Mouse (Mus musculus) embryonic fibroblast, embryonic 13.5 days (primary cell): ENCODE data around the gene Ubn2.

Source experiments
- CTCF ChIP-seq: IDR thresholded peaks from 2 replicates; pipeline ENCODE4 v1.5.1; 2011; ENCODE audit warnings: mild to moderate bottlenecking, control low read depth, low read length, moderate library complexity, borderline replicate concordance; ENCODE audit not compliant: insufficient read depth
- POLR2A ChIP-seq: IDR thresholded peaks from 2 replicates; pipeline ENCODE4 v1.6.1; 2011; ENCODE audit warnings: low read depth, mild to moderate bottlenecking, control low read depth, low read length, moderate library complexity

- peak; percentile 94 for TF ChIP-seq POLR2A
- TF ChIP-seq CTCF: no peak
Observed at GRCm38 (mm10) chr6:38551062-38551988, 117.6 kb downstream of the Ubn2 start, which contains the start of gene Luc7l2.
